Mouse (Mus musculus): ENCODE data around the gene Stat3.
A peak's percentile ranks its signal among the peaks of the same experiment; 100 is the strongest.

Gene Stat3

DNA sequence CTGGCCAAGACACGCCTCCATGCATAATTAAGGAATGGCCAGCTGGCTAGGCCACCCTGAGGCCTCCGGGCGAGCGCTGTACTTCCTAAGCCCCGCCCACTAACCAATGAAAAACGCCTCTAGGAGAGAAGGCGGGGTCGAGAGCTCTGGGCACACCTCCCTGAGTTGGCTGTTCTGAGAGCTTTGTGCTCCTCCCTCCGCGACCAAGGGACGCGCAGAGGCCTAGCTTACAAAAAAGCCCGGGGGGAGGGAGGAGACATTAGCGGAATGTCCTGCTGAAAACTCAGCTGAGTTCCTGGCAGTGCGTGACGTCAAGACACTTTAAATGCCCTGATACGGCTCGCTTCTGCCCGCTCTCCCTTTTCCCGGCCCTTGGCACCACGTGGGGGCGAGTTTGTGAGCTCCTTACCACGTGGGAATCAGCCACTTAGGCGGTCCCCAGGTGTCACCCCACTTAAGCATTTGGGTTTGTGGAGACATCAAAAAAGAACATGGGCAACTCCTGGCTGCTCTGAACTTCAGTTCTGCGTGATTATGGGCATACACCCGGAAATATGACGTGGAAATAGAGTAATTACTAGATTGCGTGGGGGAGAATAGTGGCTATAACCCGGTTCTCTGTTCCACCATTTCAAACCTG is at the start of gene Stat3:
Gene Stat3, minus strand, starts transcription at position 29 of the 640 bp plus-strand sequence.
- DNase-seq, result peak; percentile 99 to 100

DNA sequence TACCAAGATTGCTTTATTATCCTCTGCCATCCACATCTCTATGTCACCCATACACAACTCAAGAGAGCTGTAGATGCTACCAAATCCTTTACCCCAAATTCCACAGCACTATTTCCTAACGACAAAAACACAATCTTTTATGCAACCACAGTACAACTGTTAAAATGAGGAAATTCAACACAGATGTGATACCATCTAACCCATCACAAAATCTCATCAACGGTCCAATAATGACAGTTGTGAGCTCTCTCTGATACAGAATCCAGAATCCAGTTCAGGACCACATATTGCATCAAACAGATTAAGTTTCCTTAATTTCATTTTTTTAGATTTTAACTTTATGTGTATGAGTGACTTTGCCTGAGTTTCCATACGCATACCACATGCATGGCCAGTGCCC is 49.3 kb upstream of the Stat3 start:
- no peak for DNase-seq

DNA sequence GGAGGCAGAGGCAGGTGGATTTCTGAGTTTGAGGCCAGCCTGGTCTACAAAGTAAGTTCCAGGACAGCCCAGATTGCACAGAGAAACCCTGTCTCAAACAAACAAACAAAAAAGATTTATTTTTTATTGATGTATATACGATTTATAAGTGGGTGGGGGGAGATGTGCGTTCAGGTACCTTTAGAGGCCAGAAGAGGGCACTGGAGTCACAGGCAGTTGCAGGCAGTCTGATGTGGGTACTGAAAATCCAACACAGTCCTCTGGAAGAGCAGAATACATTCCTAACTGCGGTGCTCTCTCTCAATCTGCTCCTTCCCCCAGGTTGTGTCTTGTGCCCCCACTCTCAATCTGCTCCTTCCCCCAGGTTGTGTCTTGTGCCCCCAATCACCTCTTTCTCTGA is 46.3 kb upstream of the Stat3 start:
- DNase-seq, result no peak

GRCm38 (mm10) chr11:100983778-100984131 is 44.4 kb upstream of the Stat3 start:
- DNase-seq, result no peak

- peak; percentile 51 to 77 for DNase-seq
Measured at GRCm38 (mm10) chr11:100983125-100983777, 43.9 kb upstream of the Stat3 start.

DNA sequence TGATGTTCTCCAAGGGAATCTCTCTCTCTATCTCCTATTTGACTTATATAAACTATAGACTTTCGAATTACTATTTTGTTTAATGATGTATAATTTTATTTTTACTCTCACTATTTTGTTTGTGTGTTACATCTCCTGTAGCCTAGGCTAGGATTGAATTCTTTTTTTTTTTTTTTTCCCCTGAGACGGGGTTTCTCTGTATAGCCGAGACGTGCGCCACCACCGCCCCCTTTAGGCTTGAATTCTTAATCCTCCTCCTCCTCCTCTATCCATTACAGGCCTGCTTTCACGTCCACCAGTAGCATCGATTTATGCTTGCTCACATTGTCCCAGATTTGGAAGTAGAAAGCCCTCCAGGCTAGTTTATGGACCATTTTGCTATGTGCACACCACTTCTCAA is 42.7 kb upstream of the Stat3 start:
- no peak for DNase-seq

- DNase-seq, result no peak
Measured at GRCm38 (mm10) chr11:100981236-100981635, 41.9 kb upstream of the Stat3 start.

DNA sequence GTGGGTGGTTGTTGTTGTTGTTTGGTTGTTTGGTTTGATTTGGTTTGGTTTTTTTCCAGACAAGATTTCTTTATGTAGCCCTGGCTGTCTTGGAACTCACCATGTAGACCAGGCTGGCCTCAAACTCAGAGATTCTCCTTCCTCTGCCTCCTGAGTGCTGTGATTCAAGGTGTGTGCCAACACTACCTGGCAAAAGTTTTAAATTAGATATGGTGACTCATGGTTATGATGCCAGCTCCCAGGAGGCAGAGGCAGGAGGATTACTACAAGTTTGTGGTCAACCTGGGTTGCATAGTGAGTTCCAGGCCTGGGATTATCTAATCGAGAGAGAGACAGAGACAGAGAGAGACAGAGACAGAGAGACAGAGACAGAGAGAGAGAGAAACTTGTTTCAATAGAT is 41.1 kb upstream of the Stat3 start:
- DNase-seq, result no peak

DNA sequence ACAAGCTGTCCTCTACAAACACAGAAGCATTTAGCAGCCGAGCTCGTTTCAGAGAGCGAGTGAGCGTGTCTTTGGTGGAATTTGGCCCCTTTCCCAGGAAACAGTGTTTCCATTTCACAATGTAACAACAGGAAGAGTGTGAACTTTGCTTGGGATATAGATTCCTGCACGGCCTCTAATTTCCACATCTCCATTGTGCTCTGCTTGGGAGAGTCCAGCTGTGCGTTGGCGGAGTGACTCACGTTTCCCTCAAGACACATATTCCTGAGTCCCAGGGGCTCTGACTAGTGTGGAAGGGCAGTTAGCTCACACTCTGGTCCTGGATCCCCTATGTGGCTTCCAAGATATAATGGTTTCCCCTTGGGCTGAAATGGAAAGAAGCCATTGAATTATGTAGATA is 40.5 kb upstream of the Stat3 start:
- DNase-seq, result no peak

DNA sequence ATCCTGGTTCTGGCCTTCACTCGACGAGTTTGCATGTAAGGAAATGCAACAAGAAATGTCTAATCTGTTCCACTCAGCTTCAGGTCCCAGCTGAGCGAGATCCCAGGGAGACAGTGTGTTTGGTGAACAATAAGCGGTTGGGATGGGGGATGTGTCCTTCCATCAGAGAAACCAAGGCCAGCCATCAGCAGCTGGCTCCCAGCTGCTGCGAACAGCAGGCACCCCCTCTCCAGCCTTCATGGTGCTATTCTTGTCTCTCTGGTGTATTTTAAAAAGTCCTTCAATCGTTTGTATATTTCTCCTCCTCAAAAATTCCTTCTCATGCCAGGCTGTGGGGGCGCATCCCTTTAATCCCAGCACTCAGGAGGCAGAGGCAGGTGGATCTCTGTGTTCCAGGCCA is 35.9 kb upstream of the Stat3 start:
- no peak for DNase-seq

DNA sequence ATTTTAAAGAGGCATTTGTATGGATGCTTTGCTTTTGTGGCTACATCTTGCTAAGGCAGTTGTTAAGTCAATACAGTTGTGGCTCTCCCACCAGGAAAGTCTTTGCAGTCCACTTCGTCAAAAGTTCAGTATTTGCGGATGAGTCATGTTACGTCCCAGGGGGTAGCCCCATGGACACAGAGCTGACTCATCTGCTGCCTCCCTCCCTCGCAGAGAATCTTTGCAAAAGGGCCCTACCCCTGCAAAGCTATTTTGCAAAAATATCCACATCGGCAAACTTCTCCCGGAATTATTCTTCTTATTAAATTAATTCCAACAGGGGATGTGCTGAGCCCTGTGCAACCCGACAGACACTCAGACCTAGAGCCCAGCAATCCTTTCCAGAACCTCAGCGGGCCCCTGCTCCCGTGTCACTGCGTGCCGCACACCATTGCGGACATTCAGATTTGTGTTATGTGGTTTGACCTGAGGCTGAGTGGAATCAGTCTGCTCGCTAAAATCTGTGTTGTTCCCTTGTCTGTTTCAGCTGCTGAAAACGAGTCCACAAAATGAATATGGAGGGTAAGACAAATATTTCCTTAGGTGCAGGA is 35.1 kb upstream of the Stat3 start:
- no peak for DNase-seq

DNA sequence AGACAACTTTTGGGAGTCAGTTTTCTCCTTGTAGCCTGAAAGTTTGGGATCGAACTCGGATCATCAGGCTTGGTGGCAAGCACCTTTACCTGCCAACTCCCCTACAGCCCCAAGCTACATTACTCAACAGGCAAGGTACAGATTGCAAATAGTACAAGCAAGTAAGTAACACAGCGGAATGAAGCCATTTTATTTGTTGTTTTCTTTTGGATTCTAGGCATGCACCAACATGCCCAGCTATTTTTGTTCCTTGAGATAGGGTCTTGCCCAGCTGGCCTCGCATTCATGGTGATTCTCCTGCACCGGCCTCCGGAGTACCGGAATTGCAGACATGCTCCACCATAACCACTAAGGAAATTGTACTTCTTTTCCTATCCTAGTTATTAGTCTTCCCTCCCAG is 33.9 kb upstream of the Stat3 start:
- DNase-seq, result no peak

GRCm38 (mm10) chr11:100971455-100971854 is 32.1 kb upstream of the Stat3 start:
- no peak for DNase-seq

- DNase-seq, result peak; percentile 91 to 94
Measured at GRCm38 (mm10) chr11:100970557-100970937, 31.2 kb upstream of the Stat3 start, which contains the start of gene Cavin1. Gene Cavin1 (minus strand): TSS chr11:100970887.

GRCm38 (mm10) chr11:100969744-100970556 is 30.6 kb upstream of the Stat3 start:
- DNase-seq, result peak; percentile 34 to 42

GRCm38 (mm10) chr11:100969189-100969743 is 29.9 kb upstream of the Stat3 start:
- no peak for DNase-seq

DNA sequence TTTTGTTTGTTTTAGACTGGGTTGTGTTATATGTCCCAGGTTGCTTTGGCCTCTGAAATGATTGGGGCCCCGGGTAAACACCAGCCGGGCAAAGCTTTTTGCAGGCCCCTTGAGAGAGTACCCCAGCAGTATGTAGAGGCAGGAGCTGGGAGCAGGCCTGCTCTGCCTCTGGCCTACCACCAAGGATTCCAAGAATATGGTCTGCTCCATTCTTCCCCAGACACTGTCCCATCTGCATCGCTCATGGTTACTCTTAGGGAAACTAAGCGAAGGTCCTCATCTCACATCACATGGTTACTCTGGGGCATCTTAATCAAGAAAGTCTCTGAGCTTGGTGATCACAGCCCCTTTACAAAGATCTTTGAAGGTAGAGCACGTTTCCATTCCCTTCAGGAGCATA is 29.2 kb upstream of the Stat3 start:
- DNase-seq, result no peak

GRCm38 (mm10) chr11:100967881-100968420 is 28.6 kb upstream of the Stat3 start:
- no peak for DNase-seq

- DNase-seq, result no peak
Measured at GRCm38 (mm10) chr11:100967376-100967775, 28.0 kb upstream of the Stat3 start.

DNA sequence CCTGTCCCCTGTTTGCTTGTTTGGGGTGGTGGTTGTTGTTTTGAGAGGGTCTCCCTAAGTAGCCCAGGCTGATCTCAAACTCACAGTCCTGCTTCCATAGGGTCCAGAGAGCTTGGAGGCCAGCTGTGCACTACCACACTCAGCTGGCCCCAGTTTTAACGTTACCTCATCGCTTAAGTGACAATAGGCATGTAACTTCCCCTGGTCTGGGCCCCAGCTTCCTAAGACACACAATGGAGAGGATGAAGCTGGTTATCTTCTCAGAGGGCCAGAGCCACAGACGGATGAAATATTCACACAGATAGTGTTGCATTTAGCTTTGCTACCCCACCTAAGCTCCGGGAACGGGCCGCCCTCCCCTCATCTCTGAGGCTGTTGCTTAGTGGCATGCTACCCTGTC is 26.4 kb upstream of the Stat3 start:
- DNase-seq, result no peak

DNA sequence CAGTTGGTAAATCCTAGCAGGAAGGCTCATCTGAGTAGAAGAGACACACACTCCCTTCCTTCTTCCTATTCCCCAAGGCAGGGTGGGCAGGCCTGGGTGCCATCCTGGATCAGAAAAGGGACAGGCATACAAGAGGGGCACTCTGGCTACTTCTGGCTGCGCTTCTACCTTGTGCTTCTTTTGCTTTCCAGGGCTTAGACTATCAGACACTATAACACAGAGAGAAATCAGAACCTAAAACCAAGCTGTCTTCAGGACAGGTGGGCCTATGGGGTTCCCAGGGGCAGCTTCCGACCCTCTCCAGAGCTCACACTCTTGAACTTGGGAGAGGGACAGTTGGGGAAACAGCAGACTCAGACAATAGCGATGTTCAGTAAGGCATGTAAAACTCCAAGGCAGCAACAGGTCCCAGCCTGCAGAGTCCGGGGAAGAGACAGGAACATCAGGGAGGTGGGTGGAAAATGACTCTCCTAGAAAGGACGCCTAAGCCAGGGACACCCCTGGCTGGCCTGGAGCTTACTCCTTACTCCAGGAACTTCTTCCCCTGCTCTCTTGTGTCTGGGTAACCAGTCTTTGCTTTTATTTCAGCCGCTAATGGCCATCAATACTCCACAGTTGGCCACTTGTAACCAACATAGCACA is 25.7 kb upstream of the Stat3 start:
- DNase-seq, result no peak

DNA sequence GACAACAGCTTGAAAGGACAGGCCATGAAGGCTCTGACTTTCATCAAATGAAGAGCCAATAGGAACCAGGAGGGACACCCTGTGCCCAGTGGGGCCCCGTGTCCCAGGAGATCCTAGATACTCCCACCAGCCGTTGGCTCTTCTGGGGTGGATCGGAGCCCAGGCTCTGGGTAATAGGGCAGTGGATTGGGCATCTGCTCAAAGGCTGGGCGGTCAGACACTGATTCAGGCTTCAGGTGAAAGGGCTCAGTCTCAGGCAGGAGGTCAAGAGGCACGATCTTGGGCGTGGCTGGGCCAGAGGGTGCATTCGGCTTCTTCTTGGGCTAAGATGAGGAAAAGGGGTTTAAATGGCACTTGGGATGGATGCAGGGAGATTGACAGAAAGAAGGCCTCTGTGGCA is 24.8 kb upstream of the Stat3 start:
- no peak for DNase-seq

- no peak for DNase-seq
Measured at GRCm38 (mm10) chr11:100963647-100964046, 24.3 kb upstream of the Stat3 start.

Data from kidney, adult 8-10 months (tissue).